Mouse (Mus musculus) stomach, embryonic 14.5 days (tissue): Measurements from ENCODE around the gene Igfbp7. TPM values are rescaled to one million over a fixed set of nuclear protein-coding genes. Genes with fewer than 3 reads are reported as not detected.

Source experiments
- ATAC-seq: fragments of 200-750 bp; cut with Nextera tagmentation; 2 replicates; pipeline ENCODE4 v1.8.0; 2017; ENCODE audit warnings: low read depth, moderate TSS enrichment; ENCODE audit not compliant: insufficient number of reproducible peaks, insufficient read depth, low FRiP score
- H3K27ac ChIP-seq: fragments of 300-500 bp; sonication (generic); 2 replicates; pipeline ENCODE4 v1.5.1; 2014; ENCODE audit warnings: mild to moderate bottlenecking, low read length, moderate library complexity, mixed read lengths
- H3K27me3 ChIP-seq: fragments of 300-500 bp; sonication (generic); 2 replicates; pipeline ENCODE4 v1.6.1; 2014; ENCODE audit warnings: low read length, control low read depth, mixed read lengths; ENCODE audit not compliant: control insufficient read depth, insufficient read depth
- H3K36me3 ChIP-seq: fragments of 300-500 bp; sonication (generic); 2 replicates; pipeline ENCODE4 v1.6.1; 2014; ENCODE audit warnings: mild to moderate bottlenecking, control low read depth, low read length, moderate library complexity, mixed read lengths; ENCODE audit not compliant: control insufficient read depth, insufficient read depth
- H3K4me1 ChIP-seq: fragments of 300-500 bp; sonication (generic); 2 replicates; pipeline ENCODE4 v1.6.1; 2014; ENCODE audit warnings: low read length, control low read depth, mixed read lengths; ENCODE audit not compliant: control insufficient read depth, insufficient read depth
- H3K4me2 ChIP-seq: fragments of 300-500 bp; sonication (generic); replicated peaks from 2 replicates; pipeline ENCODE4 v1.6.1; 2014; ENCODE audit warnings: low read depth, low read length, control low read depth
- H3K4me3 ChIP-seq: fragments of 300-500 bp; sonication (generic); 2 replicates; pipeline ENCODE4 v1.5.1; 2014; ENCODE audit warnings: low read depth, low read length, control low read depth
- H3K9ac ChIP-seq: fragments of 300-500 bp; sonication (generic); replicated peaks from 2 replicates; pipeline ENCODE4 v1.6.1; 2014; ENCODE audit warnings: low read depth, mild to moderate bottlenecking, control low read depth, low read length, moderate library complexity, mixed read lengths
- H3K9me3 ChIP-seq: fragments of 300-500 bp; sonication (generic); 2 replicates; pipeline ENCODE4 v1.6.1; 2016; ENCODE audit warnings: low read depth, low read length, control low read depth; ENCODE audit not compliant: control insufficient read depth
- WGBS: fragments of 180-500 bp; shearing (Covaris S2); extraction: QIAGEN DNeasy Blood & Tissue Kit; methylation state at CpG from one replicate; pipeline ENCODE4 v1.1.7; 2014; 5-methylcytosine and 5-hydroxymethylcytosine counted together
- polyA plus RNA-seq: library from polyadenylated mRNA; unstranded; fragments of >200 nt; fragmentation: Nextera tagmentation; extraction: Ambion mirVana; gene quantifications from 2 replicates; pipeline ENCODE4 v1.2.1, GENCODE M21; 2014

Gene Igfbp7
- polyA plus RNA-seq, 1 experiment from 2014 or later = 121 TPM

DNA sequence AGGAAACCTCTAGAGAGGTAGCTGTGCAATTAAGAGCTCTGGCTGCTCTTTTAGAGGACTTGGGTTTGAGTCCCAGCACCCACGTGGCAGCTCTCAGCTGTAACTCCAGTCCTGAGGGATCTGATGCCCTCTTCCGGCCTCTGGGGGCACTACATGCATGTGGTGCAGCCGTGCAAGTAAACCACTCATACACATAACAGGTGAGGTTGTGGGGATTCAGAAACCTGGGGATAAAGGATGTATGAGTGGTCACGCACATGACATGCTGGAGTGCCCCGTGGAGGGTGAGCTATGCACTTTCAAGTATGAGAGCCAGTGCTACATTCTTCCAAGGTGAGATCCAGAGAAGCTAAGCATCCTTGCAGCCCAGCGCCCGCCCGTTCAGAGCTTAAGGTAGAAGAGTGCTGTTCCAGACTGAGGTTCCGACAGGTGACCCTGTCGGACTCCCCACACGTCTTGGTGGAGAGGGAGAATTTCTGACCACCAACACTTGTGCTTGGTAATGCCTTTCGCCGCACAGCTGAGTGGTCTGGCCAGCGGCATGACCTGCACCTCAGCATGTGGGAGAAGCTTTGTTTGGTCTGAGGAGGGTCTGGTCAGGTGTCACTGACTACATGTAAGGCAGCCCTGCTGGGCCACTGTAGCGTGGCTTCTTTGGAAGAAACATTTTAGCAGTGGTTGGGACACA is 57.7 kb downstream of the Igfbp7 start:
- Histone ChIP-seq H3K27me3 (no peaks in the 10 kb centered on the region), H3K27ac (no peak overlapping the region), H3K9me3 (no peaks in the 10 kb centered on the region), H3K4me2 (no peak overlapping the region), H3K4me3 (no peak overlapping the region), H3K9ac (no peak overlapping the region), H3K4me1 (0 out of 2 replicates have a peak, but pooled peaks cover 2% of the 10 kb centered on the region), H3K36me3 (peaks cover 47% of the 10 kb centered on the region)
- no peak for ATAC-seq
- WGBS = 93% methylated on average over 15 of the region's 15 CpGs

DNA sequence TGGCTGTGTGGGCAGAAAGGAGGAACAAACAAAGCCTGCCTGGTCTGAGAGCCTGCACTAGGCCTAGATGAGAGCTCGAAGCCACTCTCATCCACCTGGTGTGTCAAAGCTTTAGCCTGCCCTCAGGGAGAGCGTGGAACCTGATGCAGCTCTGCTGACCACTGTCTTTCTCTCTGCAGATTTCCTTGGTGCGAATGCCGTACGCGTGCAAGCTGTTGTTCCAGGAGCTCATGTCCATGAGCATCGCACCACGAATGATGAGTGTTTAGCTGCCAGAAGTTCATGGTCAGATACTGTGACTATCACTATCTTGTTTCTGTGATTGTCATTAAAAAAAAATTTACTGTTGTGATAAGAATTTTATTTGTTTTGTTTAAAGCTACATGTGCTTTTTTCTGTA is 58.9 kb downstream of the Igfbp7 start:
- Histone ChIP-seq H3K4me1 (no peaks in the 10 kb centered on the region), H3K4me3 (no peak overlapping the region), H3K36me3 (peaks cover 59% of the 10 kb centered on the region), H3K4me2 (no peak overlapping the region), H3K27ac (no peak overlapping the region), H3K9me3 (no peaks in the 10 kb centered on the region), H3K9ac (no peak overlapping the region), H3K27me3 (no peaks in the 10 kb centered on the region)
- 97% methylated on average over 8 of the region's 8 CpGs for WGBS
- ATAC-seq = no peak

GRCm38 (mm10) chr5:77340033-77340432 is 67.8 kb downstream of the Igfbp7 start:
- Histone ChIP-seq H3K9ac (no peak overlapping the region), H3K27me3 (no peaks in the 10 kb centered on the region), H3K9me3 (no peaks in the 10 kb centered on the region), H3K4me1 (no peaks in the 10 kb centered on the region), H3K27ac (no peak overlapping the region), H3K36me3 (peaks cover 80% of the 10 kb centered on the region), H3K4me3 (no peak overlapping the region), H3K4me2 (no peak overlapping the region)
- 85% methylated on average over 4 of the region's 4 CpGs for WGBS
- ATAC-seq = no peak

DNA sequence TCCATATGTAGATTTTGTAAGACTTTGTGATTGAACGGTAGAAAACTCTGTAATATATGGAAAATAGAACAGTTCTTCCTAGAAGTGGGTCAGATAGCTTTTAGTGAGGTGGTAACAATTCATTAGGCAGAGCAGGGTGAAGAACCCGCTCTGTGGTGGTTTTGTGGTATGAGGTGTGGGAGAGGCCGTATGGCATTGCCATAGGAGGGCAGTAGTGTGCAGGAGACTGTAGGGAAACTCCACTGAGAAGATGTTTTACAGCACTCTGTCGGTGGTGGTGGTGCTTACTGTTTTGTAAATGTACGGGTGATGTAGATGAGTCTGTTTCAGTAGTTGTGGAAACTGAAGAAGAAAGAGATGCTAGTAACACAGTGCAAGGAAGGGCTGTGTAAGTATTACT is 77.7 kb downstream of the Igfbp7 start:
- Histone ChIP-seq H3K4me3 (no peak overlapping the region), H3K9me3 (no peaks in the 10 kb centered on the region), H3K4me2 (no peak overlapping the region), H3K27ac (no peak overlapping the region), H3K36me3 (peaks cover 77% of the 10 kb centered on the region), H3K27me3 (no peaks in the 10 kb centered on the region), H3K9ac (no peak overlapping the region), H3K4me1 (no peaks in the 10 kb centered on the region)
- ATAC-seq = no peak
- WGBS = 74% methylated on average over 5 of the region's 5 CpGs

DNA sequence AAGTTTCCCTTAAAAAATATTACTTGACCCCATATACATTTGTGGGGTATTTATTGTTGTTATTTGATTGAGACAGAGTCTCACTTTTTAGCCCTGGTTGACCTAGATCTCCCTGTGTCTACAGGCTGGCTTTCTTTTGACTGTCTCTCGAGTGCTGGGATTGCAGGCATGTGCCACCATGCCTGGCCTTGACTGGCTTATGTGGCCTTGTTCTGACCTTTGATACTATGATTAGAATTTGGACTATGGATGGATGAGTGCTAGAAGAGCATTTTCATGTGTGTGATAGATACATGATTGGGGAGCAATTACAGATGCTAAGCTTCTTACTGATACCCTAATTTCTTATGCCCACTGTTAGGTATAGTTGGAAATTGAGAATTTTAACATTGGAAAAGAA is 82.9 kb downstream of the Igfbp7 start:
- Histone ChIP-seq H3K9me3 (no peaks in the 10 kb centered on the region), H3K4me2 (no peak overlapping the region), H3K9ac (no peak overlapping the region), H3K4me3 (no peak overlapping the region), H3K27ac (no peak overlapping the region), H3K4me1 (no peaks in the 10 kb centered on the region), H3K36me3 (peaks cover 80% of the 10 kb centered on the region), H3K27me3 (no peaks in the 10 kb centered on the region)
- 94% methylated on average over 1 of the region's 1 CpGs for WGBS
- no peak for ATAC-seq

- peaks cover 34% of the 10 kb centered on the region for H3K36me3 ChIP-seq
- no peak for ATAC-seq
- H3K4me1 ChIP-seq = peaks cover 9% of the 10 kb centered on the region; the same call in 1 of the 2 replicates
- H3K27me3 ChIP-seq = no peaks in the 10 kb centered on the region
- H3K9ac ChIP-seq = no peak overlapping the region
- no peak overlapping the region for H3K4me3 ChIP-seq
- no peaks in the 10 kb centered on the region for H3K9me3 ChIP-seq
- H3K4me2 ChIP-seq = no peak overlapping the region
- no peak overlapping the region for H3K27ac ChIP-seq
- WGBS = 74% methylated on average over 6 of the region's 6 CpGs
Observed at GRCm38 (mm10) chr5:77314986-77315385, 92.9 kb downstream of the Igfbp7 start.

GRCm38 (mm10) chr5:77314206-77314605 is 93.6 kb downstream of the Igfbp7 start:
- peaks cover 9% of the 10 kb centered on the region; the same call in 1 of the 2 replicates for H3K4me1 ChIP-seq
- H3K27ac ChIP-seq = no peak overlapping the region
- ATAC-seq = no peak
- H3K36me3 ChIP-seq = peaks cover 29% of the 10 kb centered on the region
- WGBS = 98% methylated on average over 4 of the region's 4 CpGs
- H3K9me3 ChIP-seq = no peaks in the 10 kb centered on the region
- no peak overlapping the region for H3K4me3 ChIP-seq
- H3K4me2 ChIP-seq = no peak overlapping the region
- H3K27me3 ChIP-seq = no peaks in the 10 kb centered on the region
- no peak overlapping the region for H3K9ac ChIP-seq

DNA sequence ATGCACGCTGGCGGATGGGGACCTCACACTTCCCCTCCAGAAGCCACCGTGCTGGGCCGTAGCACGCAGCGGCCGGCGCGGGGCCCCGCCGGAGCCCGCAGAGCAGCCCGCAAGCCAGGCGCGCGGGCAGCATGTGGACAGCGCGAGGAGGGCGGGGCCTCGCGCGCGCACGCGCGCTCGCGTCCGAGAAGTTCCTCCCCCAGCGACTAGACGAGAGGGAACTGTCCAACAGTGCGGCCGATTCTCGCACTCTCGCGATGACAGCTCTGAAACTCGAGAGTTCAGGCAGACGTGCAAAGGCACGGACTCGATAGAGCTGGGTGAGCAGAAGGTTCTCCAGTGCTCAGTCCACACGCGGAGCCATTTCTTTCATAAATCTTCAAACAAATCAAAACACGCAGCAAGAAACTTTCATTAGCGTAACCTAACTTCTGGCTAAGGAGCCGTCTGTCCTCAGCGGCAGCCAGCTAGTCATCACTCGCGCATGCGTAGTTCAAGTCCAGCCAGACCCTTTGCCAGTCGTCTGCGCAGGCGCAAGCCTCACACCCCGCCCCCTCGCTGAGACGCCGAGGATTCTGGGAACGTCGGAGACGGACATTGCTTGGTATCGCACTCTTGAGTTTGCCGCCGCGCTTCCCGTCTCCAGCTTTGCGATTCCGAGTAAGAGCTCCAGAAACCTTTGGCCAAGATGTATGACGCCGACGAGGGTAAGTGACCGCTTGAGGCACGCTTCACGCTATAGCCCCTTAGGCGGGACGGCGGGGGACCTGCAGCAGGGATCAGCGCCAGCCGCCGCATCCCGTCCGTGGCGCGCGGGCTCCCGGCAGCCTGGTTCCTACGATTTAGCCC is 97.7 kb downstream of the Igfbp7 start, which contains the start of the genes Noa1 and Polr2b:
Noa1 (minus strand) TSS at position 161 of the 849 bp plus-strand sequence.
Polr2b (plus strand) TSS at position 224 of the 849 bp plus-strand sequence.
- H3K9me3 ChIP-seq = no peaks in the 10 kb centered on the region
- peak within 1 kb of the TSS; percentile 93 for H3K27ac ChIP-seq
- peaks cover 23% of the 10 kb centered on the region for H3K36me3 ChIP-seq
- WGBS = under 1% methylated on average over 83 of the region's 85 CpGs
- peak within 1 kb of the TSS; percentile 87 for H3K9ac ChIP-seq
- peaks cover 22% of the 10 kb centered on the region for H3K4me1 ChIP-seq
- H3K27me3 ChIP-seq = no peaks in the 10 kb centered on the region
- ATAC-seq = peak; percentile 96
- H3K4me2 ChIP-seq = peak within 1 kb of the TSS; percentile 85
- H3K4me3 ChIP-seq = peak within 1 kb of the TSS; percentile 77
